Mouse (Mus musculus): ENCODE measurements around the gene Lsm14a.

DNA sequence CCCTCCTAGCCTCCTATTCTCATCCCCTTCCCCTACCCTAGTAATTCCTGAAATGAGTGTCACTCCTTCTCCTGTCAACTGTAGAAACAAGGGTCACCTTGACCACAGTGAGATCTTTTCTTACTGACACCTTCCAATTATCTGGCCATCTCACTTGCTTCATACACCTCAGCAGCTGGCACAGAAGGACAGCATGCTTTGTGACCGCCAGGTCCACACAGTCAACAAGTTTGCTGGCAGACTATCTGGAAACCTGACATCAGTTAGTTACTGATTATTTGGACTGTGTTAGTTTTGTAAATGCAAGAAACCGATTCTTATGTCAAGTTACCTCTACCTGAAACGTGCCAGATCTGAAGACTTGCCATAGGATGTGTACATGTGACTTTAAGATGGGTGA, 97.0 kb downstream of the Lsm14a start:
- TF ChIP-seq POLR2A (IDR thresholded peaks at IDR 0.05; ENCODE audit: control insufficient read depth, extremely low read depth, insufficient read depth, low read length, poor library complexity), result no peak
- TF ChIP-seq CTCF (IDR thresholded peaks at IDR 0.05; ENCODE audit: borderline replicate concordance, control insufficient read depth, extremely low read depth, insufficient read depth, low read length, poor library complexity), result no peak
